Mouse (Mus musculus) adrenal gland, adult 18-20 months (tissue): ENCODE data around the gene Skint7. TPM values are rescaled to one million over a fixed set of nuclear protein-coding genes. Genes with fewer than 3 reads are reported as not detected.
"Not testable (repeated sequence)": the region's sequence is repeated elsewhere in the genome, so short reads cannot be mapped to it uniquely, and the experiment has no call there.

Experiments
- DNase-seq, 2 experiments: peaks; one replicate each; pipeline ENCODE4 v3.0.0; 2021 to 2022; ENCODE audit warnings: low spot score in 2 of 2
- long read RNA-seq, 2 experiments: library from polyadenylated mRNA; stranded (forward); transcript quantifications; one replicate each; pipeline ENCODE4 v2.0.0; 2021
- total RNA-seq, 2 experiments: library from RNA; stranded (reverse); gene quantifications; 1 replicate in 1 of 2; 2 replicates in 1 of 2; pipeline ENCODE4 v1.2.3; 2021

Skint7 gene
- total RNA-seq: not detected
- long read RNA-seq, experiment 1: 0 reads
- long read RNA-seq, experiment 2: 0 reads

- no peak for DNase-seq
These were observed at the start of gene Skint7 for GRCm38 (mm10) chr4:111972623-111973022. TSS of gene Skint7 (plus strand) at chr4:111972923.

GRCm38 (mm10) chr4:111961309-111961708, 11.4 kb upstream of the Skint7 start:
- no peak for DNase-seq

GRCm38 (mm10) chr4:111963241-111963640, 9.5 kb upstream of the Skint7 start:
- not testable (repeated sequence) for DNase-seq

- no peak for DNase-seq
These were observed 9.1 kb upstream of the Skint7 start for GRCm38 (mm10) chr4:111963669-111964068.

GRCm38 (mm10) chr4:112005969-112006368, 33.2 kb downstream of the Skint7 start, which contains the start of gene Skint1:
TSS of gene Skint1 (plus strand) at chr4:112006269.
- no peak for DNase-seq

Other genes starting within 250 kb of the Skint7 start
- not detected for gene Slc5a9, start 70.0 kb upstream of the Skint7 start, total RNA-seq
- gene Skint8, start 53.5 kb upstream of the Skint7 start, total RNA-seq: not detected
- gene Skint1, start 33.3 kb downstream of the Skint7 start, total RNA-seq: not detected
- not detected for gene Skint4, start 99.1 kb downstream of the Skint7 start, total RNA-seq